Mouse (Mus musculus) C2C12 (cell line): ENCODE results near the gene Pced1a. TPM values are rescaled to one million over a fixed set of nuclear protein-coding genes. Genes with fewer than 3 reads are reported as not detected.
A peak's percentile ranks its signal among the peaks of the same experiment; 100 is the strongest.

ENCODE experiments used
- H3K27me3 ChIP-seq: one replicate; pipeline ENCODE4 v1.6.1; 2011; ENCODE audit not compliant: control insufficient read depth, insufficient read depth, insufficient read length
- H3K36me3 ChIP-seq: one replicate; pipeline ENCODE4 v1.6.1; 2011; ENCODE audit not compliant: control insufficient read depth, insufficient read depth
- H3K4me3 ChIP-seq: one replicate; pipeline ENCODE4 v1.5.1; 2011; ENCODE audit warnings: mild to moderate bottlenecking, control low read depth; ENCODE audit not compliant: poor library complexity, insufficient read depth, severe bottlenecking
- H3K79me2 ChIP-seq: one replicate; pipeline ENCODE4 v1.6.1; 2011; ENCODE audit not compliant: control insufficient read depth, insufficient read depth
- H3K79me3 ChIP-seq: one replicate; pipeline ENCODE4 v1.6.1; 2011; ENCODE audit warnings: low read depth, control low read depth
- H3ac ChIP-seq: one replicate; pipeline ENCODE3; 2011; ENCODE audit warnings: low read depth; ENCODE audit not compliant: control insufficient read depth, insufficient read length
- CEBPB ChIP-seq: IDR thresholded peaks from one replicate; pipeline ENCODE4 v1.6.1; 2011; ENCODE audit warnings: low read depth, mild to moderate bottlenecking, control low read depth, moderate library complexity
- CTCF ChIP-seq: IDR thresholded peaks from one replicate; pipeline ENCODE4 v1.5.1; 2011; ENCODE audit not compliant: control insufficient read depth, insufficient read depth, insufficient read length
- FOSL1 ChIP-seq: IDR thresholded peaks from one replicate; pipeline ENCODE4 v1.8.0; 2011; ENCODE audit warnings: mild to moderate bottlenecking, low read length; ENCODE audit not compliant: poor library complexity, insufficient read depth, severe bottlenecking
- MAX ChIP-seq: IDR thresholded peaks from one replicate; pipeline ENCODE4 v1.6.1; 2011; ENCODE audit warnings: mild to moderate bottlenecking, control low read depth
- MYOD1 ChIP-seq: IDR thresholded peaks from one replicate; pipeline ENCODE4 v1.6.1; 2011; ENCODE audit warnings: low read depth; ENCODE audit not compliant: control insufficient read depth, insufficient read length
- MYOG ChIP-seq: IDR thresholded peaks from one replicate; pipeline ENCODE4 v1.6.1; 2011; ENCODE audit not compliant: control insufficient read depth, insufficient read length; ENCODE audit errors: extremely low read depth
- USF1 ChIP-seq: IDR thresholded peaks from one replicate; pipeline ENCODE4 v1.6.1; 2011; ENCODE audit warnings: low read depth, mild to moderate bottlenecking, control low read depth, moderate library complexity
- polyA plus RNA-seq: library from polyadenylated mRNA; unstranded; fragments of >200 nt; fragmentation: generic; extraction: Trizol; gene quantifications from one replicate; pipeline ENCODE4 v1.2.1, GENCODE M21; 2012; ENCODE audit warnings: missing spikeins

Gene Pced1a
- polyA plus RNA-seq, 1 experiment = 15.4 TPM

GRCm38 (mm10) chr2:130430484-130430883 lies 6.0 kb upstream of the Pced1a start:
- H3K79me3 ChIP-seq = peaks cover 50% of the 10 kb centered on the region
- no peak overlapping the region for H3K4me3 ChIP-seq
- no peak overlapping the region for H3ac ChIP-seq
- no peaks in the 10 kb centered on the region for H3K27me3 ChIP-seq
- H3K79me2 ChIP-seq = peaks cover 100% of the 10 kb centered on the region
- peaks cover 53% of the 10 kb centered on the region for H3K36me3 ChIP-seq
- TF ChIP-seq MYOG = no peak
- TF ChIP-seq CEBPB = no peak
- TF ChIP-seq USF1 = no peak

GRCm38 (mm10) chr2:130429851-130430250 lies 5.3 kb upstream of the Pced1a start:
- Histone ChIP-seq H3ac (no peak overlapping the region), H3K79me2 (peaks cover 100% of the 10 kb centered on the region), H3K27me3 (no peaks in the 10 kb centered on the region), H3K36me3 (peaks cover 51% of the 10 kb centered on the region), H3K4me3 (no peak overlapping the region), H3K79me3 (peaks cover 56% of the 10 kb centered on the region)
- no peak for TF ChIP-seq CTCF

- H3K4me3 ChIP-seq = peak overlapping the region; percentile 91
- H3K79me2 ChIP-seq = peaks cover 85% of the 10 kb centered on the region
- no peaks in the 10 kb centered on the region for H3K27me3 ChIP-seq
- H3ac ChIP-seq = peak overlapping the region; percentile 64
- TF ChIP-seq MAX (no peak), CTCF (no peak), MYOG (no peak), FOSL1 (no peak), MYOD1 (no peak), USF1 (no peak), CEBPB (no peak)
- peaks cover 50% of the 10 kb centered on the region for H3K36me3 ChIP-seq
- H3K79me3 ChIP-seq = peaks cover 51% of the 10 kb centered on the region
Measured at GRCm38 (mm10) chr2:130425112-130425511, 611 bp upstream of the Pced1a start.

GRCm38 (mm10) chr2:130423397-130424125 lies 940 bp downstream of the Pced1a start:
- H3K27me3 ChIP-seq = no peaks in the 10 kb centered on the region
- TF ChIP-seq MAX = peak; percentile 53
- no peak for TF ChIP-seq CEBPB
- no peak for TF ChIP-seq MYOD1
- TF ChIP-seq MYOG = no peak
- peak overlapping the region; percentile 64 for H3ac ChIP-seq
- peaks cover 57% of the 10 kb centered on the region for H3K36me3 ChIP-seq
- H3K79me3 ChIP-seq = peaks cover 47% of the 10 kb centered on the region
- H3K79me2 ChIP-seq = peaks cover 70% of the 10 kb centered on the region
- peak overlapping the region; percentile 91 for H3K4me3 ChIP-seq

GRCm38 (mm10) chr2:130421781-130422620 lies 2.5 kb downstream of the Pced1a start:
- no peak for TF ChIP-seq USF1
- peaks cover 52% of the 10 kb centered on the region for H3K36me3 ChIP-seq
- no peak overlapping the region for H3ac ChIP-seq
- H3K79me2 ChIP-seq = peaks cover 54% of the 10 kb centered on the region
- no peaks in the 10 kb centered on the region for H3K27me3 ChIP-seq
- peaks cover 36% of the 10 kb centered on the region for H3K79me3 ChIP-seq
- no peak overlapping the region for H3K4me3 ChIP-seq

GRCm38 (mm10) chr2:130414094-130414856 lies 10.2 kb downstream of the Pced1a start:
- TF ChIP-seq MAX (no peak), CTCF (no peak), MYOG (no peak), CEBPB (no peak), USF1 (no peak), FOSL1 (no peak), MYOD1 (no peak)
- no peaks in the 10 kb centered on the region for H3K79me2 ChIP-seq
- H3K79me3 ChIP-seq = no peaks in the 10 kb centered on the region
- H3K27me3 ChIP-seq = no peaks in the 10 kb centered on the region
- H3ac ChIP-seq = no peak overlapping the region
- H3K36me3 ChIP-seq = peaks cover 13% of the 10 kb centered on the region
- no peak overlapping the region for H3K4me3 ChIP-seq
